Mouse (Mus musculus) thymus, postnatal 0 days (tissue): ENCODE measurements around the gene Adgrv1. TPM values are rescaled to one million over a fixed set of nuclear protein-coding genes. Genes with fewer than 3 reads are reported as not detected.
"Not testable (repeated sequence)": the region's sequence is repeated elsewhere in the genome, so short reads cannot be mapped to it uniquely, and the experiment has no call there.

Source experiments
- DNase-seq: peaks from one replicate; pipeline ENCODE4 v3.0.0-alpha.2; 2015; ENCODE audit warnings: low spot score
- polyA plus RNA-seq: library from polyadenylated mRNA; unstranded; fragments of >200 nt; fragmentation: Nextera tagmentation; extraction: Ambion mirVana; gene quantifications from 2 replicates; pipeline ENCODE4 v1.2.1, GENCODE M21; 2015

Gene Adgrv1
- 0.55 and 0.57 TPM in 2 replicates for polyA plus RNA-seq

DNA sequence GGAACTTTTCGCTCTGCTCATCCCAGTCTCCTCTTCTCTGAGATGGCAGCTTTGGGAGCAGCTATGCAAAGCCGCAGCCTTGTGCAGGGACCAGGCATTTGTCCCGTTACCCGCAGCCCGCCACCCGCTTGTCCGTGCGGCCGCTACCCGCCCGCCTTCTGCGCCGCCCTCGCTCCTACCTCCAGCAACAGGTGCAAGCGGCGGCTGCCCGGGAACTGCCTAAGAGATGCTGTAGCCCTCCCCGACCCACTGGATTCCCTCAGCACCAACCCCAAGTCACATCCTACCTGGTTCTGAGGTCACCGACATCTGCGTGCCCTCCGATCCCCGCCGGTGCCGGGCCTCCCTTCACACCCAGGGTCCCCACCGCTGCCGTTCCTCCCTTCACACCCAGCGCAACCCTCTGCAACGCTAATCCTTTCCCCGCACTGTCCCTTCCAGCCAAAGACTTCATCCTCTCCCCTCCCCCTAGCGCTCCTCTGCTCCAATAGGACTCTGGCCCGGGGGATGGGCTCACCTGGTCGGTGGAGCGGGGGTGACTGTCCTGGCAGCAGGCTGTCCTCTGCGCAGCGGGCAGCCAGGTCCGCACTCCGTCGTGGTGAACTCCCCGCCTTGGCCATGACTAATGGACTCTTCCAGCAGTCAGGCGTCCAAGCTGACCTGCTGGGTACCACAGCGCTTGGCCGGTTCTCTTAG lies at the start of gene Adgrv1:
Gene Adgrv1 (minus strand): TSS at position 435 of the 696 bp plus-strand sequence.
- DNase-seq = no peak

- DNase-seq = peak; percentile 34
Observed at GRCm38 (mm10) chr13:81675333-81675732, 42.4 kb upstream of the Adgrv1 start.

- DNase-seq = no peak
Observed at GRCm38 (mm10) chr13:81667713-81668112, 34.8 kb upstream of the Adgrv1 start.

DNA sequence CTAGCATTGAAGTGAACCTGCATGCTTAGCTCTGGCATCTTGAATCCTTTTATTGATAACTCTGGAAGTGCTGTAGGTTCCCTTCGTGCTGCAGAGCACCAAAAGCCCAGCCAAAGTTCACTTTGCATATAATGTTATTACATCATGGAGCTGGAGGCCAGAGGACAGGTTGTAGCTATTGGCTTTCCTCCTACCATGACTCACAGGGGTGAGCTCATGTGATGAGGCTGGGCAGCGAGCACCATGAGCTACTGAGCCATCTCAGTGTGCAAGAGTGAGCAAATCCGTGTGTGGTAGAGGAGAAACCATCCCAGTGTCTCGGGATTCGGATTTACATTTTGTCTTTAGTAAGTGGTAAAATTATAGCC lies 31.4 kb upstream of the Adgrv1 start:
- DNase-seq = no peak

DNA sequence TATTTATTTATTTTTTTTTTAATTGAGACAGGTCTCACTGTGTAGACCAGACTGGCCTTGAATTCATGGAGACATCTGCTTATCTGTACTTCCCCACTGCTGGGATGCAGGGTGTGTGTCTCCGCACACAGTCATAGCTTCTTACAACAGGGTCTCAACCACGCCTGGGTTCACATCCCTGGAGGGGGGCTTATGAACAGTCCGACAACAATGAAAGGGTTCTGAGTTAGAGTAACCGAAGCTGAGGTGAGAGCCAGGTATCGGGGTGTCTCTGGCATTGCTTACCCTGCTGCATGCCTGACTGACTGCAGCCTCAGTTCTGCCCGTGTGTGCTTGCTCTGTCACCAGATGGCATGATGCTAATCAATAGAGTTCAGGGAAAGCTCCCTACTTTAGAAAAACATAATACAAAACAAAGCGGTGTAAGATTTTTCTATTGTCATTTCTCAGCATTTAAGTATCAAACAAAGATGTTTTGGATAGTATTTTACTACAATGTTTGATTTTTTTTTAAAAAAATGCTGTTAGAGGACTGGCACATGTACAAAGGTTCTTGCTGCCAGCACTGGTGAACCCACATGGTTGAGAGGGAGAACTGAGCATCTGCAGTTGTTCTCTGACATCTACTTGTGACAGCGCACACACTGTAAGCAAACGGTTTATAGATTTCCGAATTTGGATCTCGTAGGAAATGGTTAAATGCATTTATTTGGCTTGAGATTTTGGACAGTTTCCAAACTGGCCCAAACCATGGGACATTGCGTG lies 30.8 kb upstream of the Adgrv1 start:
- no peak for DNase-seq

DNA sequence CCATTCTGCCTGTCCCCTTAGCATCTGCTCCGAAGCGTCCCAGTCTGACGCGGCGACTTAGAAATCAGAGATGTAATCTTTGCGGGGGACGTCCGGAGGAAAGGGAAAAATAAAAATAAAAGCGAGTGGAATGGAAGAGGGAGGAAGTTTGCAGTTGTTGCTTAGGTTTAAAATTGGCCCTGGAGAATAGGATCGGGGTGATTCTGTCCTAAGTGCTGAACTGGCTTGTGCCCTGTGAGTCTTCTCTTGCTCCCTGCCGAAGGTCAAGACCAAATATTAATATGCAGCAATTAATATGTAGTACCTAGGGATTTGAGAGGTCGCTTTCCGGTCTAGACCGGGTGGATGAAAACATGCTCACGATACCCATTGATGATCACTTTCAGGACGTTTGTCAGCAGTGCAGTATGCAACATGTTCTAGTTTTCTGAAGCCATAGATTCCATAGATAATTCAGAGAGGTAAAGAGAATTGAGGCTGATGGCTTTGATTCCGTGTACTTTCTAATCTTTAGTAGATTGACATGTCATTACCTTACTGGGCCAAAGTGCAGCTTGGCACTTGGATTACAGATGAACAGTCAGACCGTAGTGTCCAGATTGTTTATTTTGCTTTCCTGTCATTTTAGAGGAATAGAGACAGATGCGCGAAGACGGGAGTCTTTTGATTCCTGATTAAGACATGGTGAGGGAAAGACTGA lies 25.2 kb upstream of the Adgrv1 start:
- DNase-seq = peak; percentile 15

DNA sequence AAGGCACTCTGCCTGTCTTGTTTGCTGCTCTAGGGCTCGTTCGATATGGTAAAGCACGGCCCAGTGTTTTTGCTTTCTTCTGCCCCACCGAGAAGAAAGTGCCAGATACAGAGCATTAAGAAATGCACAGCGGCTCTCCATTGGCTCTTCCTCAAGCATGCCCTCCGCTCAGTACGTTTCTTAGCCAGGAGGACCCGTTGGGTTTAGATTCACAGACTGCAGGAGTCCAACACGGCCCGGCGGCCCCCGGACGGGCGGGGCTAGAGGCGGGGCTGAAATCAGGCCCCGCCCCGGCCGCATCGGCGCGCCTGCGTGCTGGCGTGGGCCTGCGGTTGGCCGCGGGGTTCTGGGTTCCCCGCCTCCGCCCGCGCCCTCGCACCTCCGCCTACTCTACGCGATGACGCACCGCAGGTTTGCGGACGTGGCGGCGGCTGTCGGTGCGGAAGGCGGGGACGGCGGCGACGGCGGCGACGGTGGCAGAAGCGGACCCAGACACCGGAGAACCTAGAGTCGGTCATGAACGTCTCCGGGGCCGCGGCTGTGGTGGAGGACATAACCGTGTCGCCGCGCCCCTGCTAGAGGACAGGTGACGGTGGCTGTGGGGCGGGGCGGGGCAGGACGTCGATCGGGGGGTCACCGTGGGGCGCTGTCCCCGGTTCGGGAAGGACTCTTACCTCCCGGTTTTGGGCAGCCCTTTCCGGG lies 24.5 kb upstream of the Adgrv1 start, which contains the start of gene Lysmd3:
Gene Lysmd3 (plus strand): TSS at position 313 of the 702 bp plus-strand sequence.
- DNase-seq = peak; percentile 92

- DNase-seq = no peak
Observed at GRCm38 (mm10) chr13:81657008-81657350, 24.0 kb upstream of the Adgrv1 start.

DNA sequence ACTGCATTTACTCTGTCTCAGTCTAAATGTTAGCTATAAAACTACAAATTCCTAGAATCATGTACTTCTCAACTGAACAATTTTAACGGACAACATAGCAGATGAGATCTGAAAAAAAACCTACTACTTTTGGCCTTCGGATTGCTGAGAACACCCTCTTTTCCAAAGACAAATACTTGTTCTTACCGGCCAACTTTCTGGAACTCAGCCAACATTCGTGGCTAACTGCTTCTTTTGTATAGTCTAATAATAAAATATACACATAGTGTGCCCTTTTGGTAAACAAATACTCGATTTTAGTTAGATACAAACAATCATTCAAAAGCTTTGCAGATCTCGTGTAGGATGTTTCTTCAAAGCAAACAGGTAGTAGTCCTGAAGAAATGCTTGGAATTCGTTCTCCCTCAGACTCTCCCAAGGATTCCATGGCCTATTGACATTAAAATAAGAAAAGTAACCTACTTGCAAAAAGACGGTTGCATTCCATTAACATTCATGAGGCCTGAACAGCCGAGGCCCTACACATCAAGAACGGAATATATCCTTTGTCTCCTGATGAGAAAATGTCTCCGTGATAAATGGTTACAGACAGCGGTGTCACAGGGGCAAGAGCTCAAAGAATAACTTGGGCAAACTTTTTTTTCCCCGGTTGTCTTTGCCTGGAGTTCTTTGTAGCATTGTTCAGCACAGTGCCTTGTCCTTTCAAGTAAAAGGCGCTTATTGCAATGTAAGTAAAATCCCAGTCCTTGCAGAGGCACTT lies 23.3 kb upstream of the Adgrv1 start:
- no peak for DNase-seq

GRCm38 (mm10) chr13:81650382-81650781 lies 17.4 kb upstream of the Adgrv1 start:
- DNase-seq = not testable (repeated sequence)

- no peak for DNase-seq
Observed at GRCm38 (mm10) chr13:81646348-81646747, 13.4 kb upstream of the Adgrv1 start.

GRCm38 (mm10) chr13:81644047-81644565 lies 11.2 kb upstream of the Adgrv1 start:
- DNase-seq = no peak

GRCm38 (mm10) chr13:81642491-81643149 lies 9.7 kb upstream of the Adgrv1 start:
- no peak for DNase-seq

- DNase-seq = peak; percentile 38
Observed at GRCm38 (mm10) chr13:81641289-81642045, 8.5 kb upstream of the Adgrv1 start.

- no peak for DNase-seq
Observed at GRCm38 (mm10) chr13:81640881-81641280, 7.9 kb upstream of the Adgrv1 start.

- no peak for DNase-seq
Observed at GRCm38 (mm10) chr13:81639624-81640023, 6.7 kb upstream of the Adgrv1 start.

- DNase-seq = no peak
Observed at GRCm38 (mm10) chr13:81630566-81630965, 2.4 kb downstream of the Adgrv1 start.

DNA sequence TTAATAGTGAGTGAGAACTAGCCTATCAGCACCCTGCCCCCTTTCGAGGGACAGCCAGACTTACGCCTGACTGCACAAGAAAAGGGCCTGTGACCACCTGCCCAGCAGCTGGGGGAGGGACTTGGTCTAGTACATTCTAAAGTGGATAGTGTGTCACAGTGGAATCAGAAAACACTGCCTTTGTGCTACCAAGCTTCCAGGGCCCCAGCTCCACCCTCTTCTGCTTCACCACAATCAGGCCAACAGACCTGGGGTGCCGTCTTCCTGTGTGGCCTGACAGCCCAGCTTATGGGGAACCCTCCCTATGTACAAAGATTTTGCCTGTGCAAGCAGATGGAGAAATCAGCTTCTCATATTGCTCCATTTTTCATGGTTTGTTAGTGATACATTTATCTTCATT lies 3.6 kb downstream of the Adgrv1 start:
- no peak for DNase-seq

GRCm38 (mm10) chr13:81628631-81629190 lies 4.2 kb downstream of the Adgrv1 start:
- DNase-seq = no peak
